Mouse (Mus musculus) brain, embryonic 14.5 days (tissue): Measurements from ENCODE around the gene Traf7. TPM values are rescaled to one million over a fixed set of nuclear protein-coding genes. Genes with fewer than 3 reads are reported as not detected.

Experiments used
- DNase-seq: peaks from one replicate; pipeline ENCODE4 v3.0.0-alpha.2; 2011; ENCODE audit warnings: low read depth
- CTCF ChIP-seq: fragments of 200-500 bp; IDR thresholded peaks from 2 replicates; pipeline ENCODE4 v1.5.1; 2012; ENCODE audit warnings: inconsistent platforms, mild to moderate bottlenecking, moderate library complexity, borderline replicate concordance; ENCODE audit not compliant: insufficient read depth, insufficient read length; ENCODE audit errors: extremely low read depth
- POLR2A ChIP-seq: fragments of 200-500 bp; IDR thresholded peaks from 2 replicates; pipeline ENCODE4 v1.6.1; 2012; ENCODE audit warnings: mild to moderate bottlenecking, inconsistent platforms, borderline replicate concordance; ENCODE audit not compliant: poor library complexity, insufficient read depth, insufficient read length, severe bottlenecking; ENCODE audit errors: extremely low read depth
- polyA plus RNA-seq: library from polyadenylated mRNA; depleted of rRNA; stranded (reverse); fragments of >200 nt; gene quantifications from 2 replicates; pipeline ENCODE4 v1.2.3, GENCODE M21; 2012

Traf7 gene
- polyA plus RNA-seq, 1 experiment: 310 TPM

DNA sequence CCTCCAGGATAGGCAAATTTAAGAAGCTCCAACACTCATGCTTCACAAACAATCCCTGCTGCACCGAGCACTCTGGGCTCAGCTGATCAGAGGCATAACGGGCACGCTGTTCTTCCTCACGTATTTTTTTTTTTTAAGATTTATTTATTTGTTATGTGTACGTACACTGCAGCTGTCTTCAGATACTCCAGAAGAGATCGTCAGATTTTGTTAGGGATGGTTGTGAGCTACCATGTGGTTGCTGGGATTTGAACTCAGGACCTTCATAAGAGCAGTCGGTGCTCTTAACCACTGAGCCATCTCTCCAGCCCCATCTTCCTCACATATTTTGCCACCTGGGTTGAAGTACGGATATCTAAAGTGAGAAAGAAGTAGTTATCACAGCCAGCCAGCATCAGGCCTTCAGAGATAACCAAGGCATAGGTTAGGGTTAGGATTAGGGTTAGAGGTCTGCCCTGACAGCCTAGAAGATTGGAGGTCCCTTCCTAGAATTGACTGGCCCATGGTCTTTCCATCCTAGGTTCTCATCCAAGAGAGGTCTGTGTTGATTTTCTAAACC lies 6.5 kb upstream of the Traf7 start, which contains the start of gene Rab26:
Gene Rab26 (minus strand): TSS at position 51 of the 559 bp plus-strand sequence.
- no peak for DNase-seq
- TF ChIP-seq CTCF (no peak), POLR2A (no peak)

DNA sequence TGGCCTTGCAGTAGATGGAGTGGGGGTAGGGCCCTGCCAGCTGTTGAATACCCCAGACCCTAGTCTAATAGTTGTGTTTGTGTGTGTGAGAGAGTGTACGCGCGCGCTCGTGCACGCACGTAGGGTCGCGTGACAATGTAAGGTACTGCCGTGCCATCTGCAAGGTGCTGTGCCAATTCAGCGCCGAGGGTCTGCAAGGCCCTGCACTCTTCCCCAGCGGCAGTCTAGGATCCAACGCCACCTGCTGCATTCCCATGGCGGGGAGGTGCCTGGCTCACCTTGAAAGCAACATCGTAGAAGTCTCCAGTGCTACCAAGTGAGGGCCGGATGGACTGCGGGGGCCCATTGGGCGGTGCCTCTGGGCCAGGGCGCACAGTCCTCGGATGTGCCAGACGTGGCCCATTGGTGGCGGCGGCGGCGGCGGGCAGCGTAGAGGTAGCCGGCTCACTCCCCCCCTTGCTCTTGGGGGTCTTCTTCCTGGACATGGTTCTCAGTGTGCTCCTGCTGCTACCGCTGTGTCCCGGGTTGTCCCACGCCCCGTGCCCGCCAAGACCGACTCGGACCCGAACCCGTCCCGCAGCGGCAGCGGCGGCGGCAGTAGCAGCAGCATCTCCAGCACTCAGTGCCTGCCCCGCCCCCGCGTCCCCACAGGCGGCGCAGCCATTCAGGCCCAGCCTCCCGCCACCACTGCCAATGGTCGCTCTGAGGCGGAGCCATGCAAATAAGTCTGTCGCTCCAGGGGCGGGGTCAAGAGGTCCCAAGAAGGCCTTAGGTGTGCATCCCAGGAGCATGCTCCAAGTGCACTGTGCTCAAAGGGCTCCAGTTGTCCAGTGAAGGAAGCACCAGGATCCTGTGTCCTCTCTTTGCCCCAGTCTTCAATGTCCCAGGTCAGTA lies 5.6 kb upstream of the Traf7 start:
- TF ChIP-seq CTCF: no peak
- no peak for TF ChIP-seq POLR2A
- DNase-seq: peak; percentile 86

DNA sequence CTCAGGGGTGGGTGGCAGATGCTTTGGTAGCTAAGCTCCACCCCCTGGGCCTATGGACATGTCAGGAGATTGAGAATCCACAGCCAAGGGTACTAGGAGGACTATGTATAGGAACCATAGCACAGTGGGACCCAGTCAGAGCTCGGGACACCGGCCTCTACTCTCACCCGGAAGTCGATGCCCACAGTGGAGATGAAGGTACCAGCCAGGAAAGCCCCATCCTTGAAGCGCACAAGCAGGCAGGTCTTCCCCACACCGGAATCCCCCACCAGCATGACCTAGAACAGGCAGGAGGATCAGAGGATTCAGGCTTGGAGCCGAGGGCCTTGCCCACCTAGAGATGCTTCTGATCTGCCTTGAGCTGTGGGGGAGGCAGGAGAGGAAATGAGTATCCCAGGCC lies 4.3 kb upstream of the Traf7 start:
- DNase-seq: no peak
- no peak for TF ChIP-seq POLR2A
- TF ChIP-seq CTCF: no peak

DNA sequence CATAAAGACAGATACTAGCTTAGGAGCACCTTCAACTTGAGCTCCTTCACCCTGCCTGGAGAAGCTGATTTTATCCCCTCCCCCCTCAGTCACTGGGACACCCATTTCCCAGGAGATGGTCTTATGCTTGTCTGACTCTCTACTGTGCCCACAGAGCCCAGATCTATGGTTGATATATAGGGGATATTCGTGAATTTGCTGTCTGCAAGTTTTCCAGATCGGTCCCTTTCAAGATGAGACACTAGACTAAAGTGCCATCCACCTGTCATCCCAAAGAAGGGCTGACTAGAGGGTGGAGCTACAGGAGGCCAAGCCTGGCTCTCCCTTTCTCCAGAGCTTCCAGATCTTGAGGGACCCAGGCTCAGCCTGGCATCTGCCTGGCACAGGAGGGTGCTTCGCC lies 3.3 kb upstream of the Traf7 start:
- no peak for DNase-seq
- TF ChIP-seq POLR2A: no peak
- no peak for TF ChIP-seq CTCF

DNA sequence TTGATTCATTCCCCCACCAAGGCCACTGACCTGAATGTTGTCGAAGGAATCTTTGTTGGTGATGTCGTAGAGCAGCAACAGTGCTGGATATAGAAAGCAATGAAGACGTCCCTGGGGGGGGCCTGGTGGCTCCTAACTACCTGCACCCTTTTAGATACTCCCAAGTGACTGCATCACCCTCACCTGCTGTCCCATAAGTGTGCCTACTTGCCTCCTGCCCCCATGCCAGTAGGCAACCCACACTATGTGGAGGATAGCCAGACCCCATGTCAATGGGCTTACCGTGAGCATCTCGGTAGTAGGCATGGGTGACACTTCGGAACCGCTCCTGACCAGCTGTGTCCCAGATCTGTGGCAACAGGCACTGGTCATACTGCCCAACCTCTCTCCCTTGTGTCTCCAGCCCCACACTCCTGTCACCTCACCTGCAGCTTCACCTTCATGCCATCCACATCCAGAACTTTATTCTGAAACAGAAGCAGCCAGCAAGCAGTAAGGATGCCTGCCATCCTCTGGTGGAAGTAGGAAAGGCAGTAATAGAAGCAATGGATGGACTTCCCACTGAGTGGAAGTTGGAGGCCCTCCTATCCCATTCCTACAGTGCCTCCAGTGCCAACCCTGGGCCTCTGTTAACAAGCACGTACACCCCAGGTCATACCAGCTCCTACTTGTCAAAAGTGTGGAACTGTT lies 2.8 kb upstream of the Traf7 start:
- no peak for DNase-seq
- TF ChIP-seq POLR2A (no peak), CTCF (peak; percentile 22; the same call in 1 of the 2 replicates)

DNA sequence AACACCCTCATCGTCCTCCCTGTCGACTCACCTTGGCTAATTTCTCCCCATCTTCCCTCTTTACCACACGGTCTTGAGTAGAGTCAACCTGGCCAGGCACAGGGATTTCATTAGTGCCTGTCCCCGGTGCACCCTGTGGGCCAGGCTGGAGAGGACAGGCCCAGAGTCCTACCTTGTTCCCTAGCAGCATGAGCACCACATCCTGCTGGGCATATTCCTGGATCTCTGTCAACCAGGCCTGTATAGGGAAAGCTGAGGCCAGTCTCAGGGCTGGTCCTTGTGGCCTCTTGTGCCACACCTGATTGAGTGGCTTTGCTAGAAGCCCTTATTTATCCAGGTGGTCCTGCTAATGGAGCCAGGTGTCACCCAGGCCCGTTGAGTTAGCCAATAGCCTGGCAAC lies 2.1 kb upstream of the Traf7 start:
- TF ChIP-seq CTCF: no peak
- TF ChIP-seq POLR2A: no peak
- no peak for DNase-seq

DNA sequence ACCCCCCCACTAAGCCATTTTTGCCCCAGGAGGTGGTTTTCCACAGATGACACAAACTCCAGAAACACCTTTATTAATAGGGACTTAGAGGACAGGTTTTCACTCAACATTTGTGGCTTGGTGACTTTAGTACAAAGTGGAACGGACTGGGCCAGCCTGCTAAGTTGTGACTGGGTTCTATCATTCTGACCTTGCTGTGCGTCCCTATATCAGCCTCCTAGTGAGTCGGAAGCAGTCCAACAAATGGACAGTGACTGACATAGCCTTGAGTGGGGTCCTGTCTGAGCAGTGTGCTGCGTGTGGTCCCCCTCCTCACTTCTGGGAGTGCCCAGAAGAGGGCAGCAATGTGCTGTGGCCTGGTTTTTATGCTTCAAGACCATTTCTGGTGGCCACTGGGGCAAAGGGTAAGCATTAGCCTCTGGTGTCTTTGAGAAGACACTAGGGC lies 1.3 kb upstream of the Traf7 start:
- TF ChIP-seq CTCF: peak; percentile 86
- 0 out of 2 replicates have a peak, but pooled peaks have one; percentile 2 for TF ChIP-seq POLR2A

DNA sequence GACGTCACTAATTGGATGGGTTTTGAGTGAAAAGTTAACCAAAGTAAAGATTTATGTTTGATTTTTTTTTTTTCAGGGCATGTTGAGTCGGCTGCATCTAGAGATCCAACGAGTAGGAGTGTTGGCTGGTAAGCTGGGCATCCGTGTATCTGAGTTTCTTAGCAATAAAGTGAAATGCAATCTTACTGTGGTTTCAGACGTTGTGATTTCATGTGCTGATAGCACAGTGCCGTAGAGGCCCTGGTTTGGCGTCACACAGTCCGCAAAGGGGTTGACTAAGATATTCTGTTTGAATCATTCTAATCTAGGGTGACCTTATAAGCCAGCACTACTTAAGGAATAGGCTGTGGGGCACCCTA lies 801 bp upstream of the Traf7 start:
- DNase-seq: no peak

More for the DNA sequence above, 1.3 kb upstream of the Traf7 start:
- DNase-seq: peak; percentile 86

DNA sequence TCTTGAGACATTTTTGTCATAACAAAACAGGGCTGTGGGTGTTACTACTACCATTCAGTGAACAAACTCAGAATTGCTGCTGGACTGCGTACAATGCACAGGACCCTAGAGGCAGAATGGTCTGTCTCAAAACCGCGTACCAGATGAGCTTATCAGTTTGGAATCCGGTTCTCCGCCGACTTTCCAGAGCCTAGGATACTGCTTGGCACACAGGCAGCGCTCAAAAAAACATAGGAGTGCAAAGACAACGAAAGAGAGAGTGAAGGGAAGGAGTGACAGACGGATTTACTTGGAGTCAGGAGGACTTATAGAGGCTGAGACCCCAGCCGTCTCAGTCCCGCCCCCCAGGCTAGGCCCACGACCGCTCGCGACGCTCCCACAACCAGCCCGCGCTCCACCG lies 423 bp downstream of the Traf7 start:
- no peak for TF ChIP-seq POLR2A
- TF ChIP-seq CTCF: no peak
- no peak for DNase-seq

More for the DNA sequence above, 801 bp upstream of the Traf7 start:
- no peak for TF ChIP-seq POLR2A
- no peak for TF ChIP-seq CTCF

DNA sequence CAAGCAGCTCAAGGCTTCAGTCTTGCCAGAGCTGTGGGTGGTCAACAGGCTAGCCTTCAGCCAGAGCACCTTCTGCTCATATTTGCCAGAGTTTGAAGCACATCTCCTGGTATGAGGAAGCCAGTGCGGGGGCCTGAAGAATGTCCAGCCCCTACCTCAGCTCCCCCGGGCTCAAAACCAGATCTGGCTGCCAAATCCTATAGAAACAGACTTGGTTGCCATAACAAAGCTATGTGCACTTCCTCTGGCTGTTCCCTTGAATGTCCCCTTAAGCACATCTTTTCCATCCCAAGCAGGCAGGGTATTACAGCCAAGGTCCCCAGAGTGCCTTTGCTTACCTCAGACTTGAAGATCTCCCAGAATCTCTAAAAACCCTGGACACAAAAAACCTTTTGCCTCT lies 3.0 kb downstream of the Traf7 start:
- no peak for DNase-seq
- TF ChIP-seq CTCF: no peak

DNA sequence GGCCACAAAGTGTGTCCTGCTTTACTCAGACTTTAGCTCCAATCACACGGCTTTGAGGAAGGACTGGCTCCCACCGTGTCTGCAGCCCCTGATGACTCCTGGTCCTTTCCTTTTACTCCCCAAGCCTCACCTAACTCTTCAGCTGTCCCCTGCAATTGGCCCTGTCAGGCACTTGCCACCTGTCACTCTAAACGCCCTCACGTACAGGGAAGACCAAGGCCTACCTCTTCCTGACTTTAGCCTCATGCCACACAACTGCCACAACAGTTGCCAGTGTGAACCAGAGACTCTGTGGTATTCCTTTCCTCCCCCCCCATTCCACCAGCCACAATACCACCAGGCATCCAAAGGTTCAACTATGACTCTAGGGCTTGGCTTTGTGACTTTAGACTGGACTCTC lies 7.3 kb downstream of the Traf7 start:
- no peak for DNase-seq

DNA sequence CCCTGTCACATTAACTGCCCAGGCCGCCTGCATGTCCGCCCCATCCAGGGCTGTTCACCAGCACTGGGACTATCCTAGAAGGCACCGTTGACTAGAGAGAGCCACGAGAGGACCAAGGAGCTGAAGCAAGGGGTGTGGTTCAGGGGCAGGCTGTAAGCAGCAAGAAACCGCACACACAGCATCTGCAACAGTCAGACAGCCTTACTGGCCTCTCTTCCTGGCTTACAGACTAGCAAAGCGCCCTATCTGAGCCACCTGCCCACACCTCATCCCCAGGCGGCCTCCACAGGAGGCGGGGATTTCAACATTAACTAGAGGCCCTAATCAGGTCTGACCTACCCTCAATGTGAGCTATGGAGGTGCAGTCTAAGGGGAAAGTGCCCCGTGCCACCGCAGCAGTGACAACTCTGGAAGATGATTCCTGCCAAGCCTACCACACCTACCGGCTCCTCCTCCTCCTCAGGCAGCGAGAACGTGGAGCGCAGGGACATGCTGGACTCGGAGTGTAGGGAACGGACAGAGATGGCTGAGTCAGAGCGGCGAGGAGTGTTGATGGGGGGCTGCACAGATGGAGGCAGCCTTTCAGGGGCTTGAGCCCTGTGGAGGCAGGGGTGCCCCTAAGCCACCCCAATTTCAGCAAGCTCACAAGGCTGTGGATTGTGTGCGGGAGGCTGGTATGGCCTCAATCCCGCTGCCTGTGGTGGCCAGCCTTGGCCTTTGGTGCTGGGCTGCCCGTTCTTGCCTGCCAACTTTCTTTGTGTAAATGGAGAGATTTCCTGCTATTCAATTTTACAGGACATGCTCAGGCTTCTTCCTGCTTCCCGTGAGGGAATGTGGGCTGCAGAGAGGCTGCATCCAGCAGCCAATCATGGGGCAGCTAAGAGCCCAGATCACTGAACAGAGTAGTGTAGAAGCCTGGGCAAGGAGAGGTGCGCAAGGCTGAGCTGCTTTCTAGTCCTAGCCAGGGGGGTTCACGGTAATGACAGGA lies 13.2 kb downstream of the Traf7 start:
- no peak for DNase-seq
- TF ChIP-seq POLR2A (no peak), CTCF (no peak)

More for the DNA sequence above, 7.3 kb downstream of the Traf7 start:
- TF ChIP-seq POLR2A: no peak
- no peak for TF ChIP-seq CTCF

DNA sequence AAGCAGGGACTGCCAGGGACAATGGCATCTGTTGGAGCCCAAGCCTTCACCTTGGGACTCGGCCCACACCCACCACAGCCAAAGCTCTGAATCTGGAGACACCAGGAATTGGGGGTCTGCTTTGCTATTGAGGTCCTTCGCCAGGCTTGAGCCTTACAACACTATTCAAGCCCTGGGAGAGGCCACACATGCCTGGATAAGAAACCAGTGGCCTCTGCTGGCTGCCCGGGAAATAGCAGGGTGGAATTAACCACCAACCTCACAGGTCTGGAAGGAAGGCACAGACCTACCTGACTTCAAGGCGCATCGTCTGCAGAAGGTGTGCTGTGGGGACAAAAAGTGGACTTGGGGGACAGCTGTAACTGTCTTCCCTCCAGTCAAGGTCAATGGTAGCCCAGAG lies 14.1 kb downstream of the Traf7 start:
- DNase-seq: peak; percentile 72
- TF ChIP-seq CTCF (peak; percentile 82), POLR2A (no peak)
